Mouse (Mus musculus) stomach, postnatal 0 days (tissue): ENCODE data around the gene BC003965.
"Not testable (repeated sequence)": the region's sequence is repeated elsewhere in the genome, so short reads cannot be mapped to it uniquely, and the experiment has no call there.

Experiments
- CTCF ChIP-seq: IDR thresholded peaks from 2 replicates; pipeline ENCODE4 v1.5.1; 2016; ENCODE audit warnings: antibody characterized with exemption, low read depth, mild to moderate bottlenecking, moderate library complexity
- EP300 ChIP-seq: optimal IDR thresholded peaks from 2 replicates; pipeline ENCODE3; 2016; ENCODE audit warnings: antibody characterized with exemption

- TF ChIP-seq EP300, CTCF: not testable (repeated sequence)
Measured at GRCm38 (mm10) chr17:25230014-25230655, 45.8 kb downstream of the BC003965 start.
